ENCODE assay signal across 11 mouse cellular contexts in genomic region chr11:98707401-98708281, GRCm38 (mm10). TPM values are rescaled to one million over a fixed set of nuclear protein-coding genes. Genes with fewer than 3 reads are reported as not detected.
DNase-seq lines count a peak whose midpoint lies in the region; ATAC-seq and TF ChIP-seq lines count a peak whose summit lies in the region.
"Had no signal": no experiment of that assay in that cellular context is flagged by ENCODE, and none has a peak within 500 bp of the region (broad histone marks: within the 10 kb centered on the region; RNA-seq: fewer than 3 reads in every experiment).

No protein-coding gene starts in this region.

- ATAC-seq in neural tube, embryonic 13.5 days (ENCODE audit: low read depth) = no peak
- ATAC-seq in heart, postnatal 0 days (ENCODE audit: insufficient read depth, low read depth) = peak; percentile 48
- peak; percentile 16; the same call in 1 of the 2 replicates for ATAC-seq in stomach, embryonic 15.5 days (ENCODE audit: insufficient read depth, low FRiP score, low read depth)
- ATAC-seq: Patski had no signal

- no peaks in the 10 kb centered on the region for H3K9me3 ChIP-seq in neural tube, embryonic 13.5 days
- H3K9me3 ChIP-seq in heart, postnatal 0 days (replicated peaks; ENCODE audit: control insufficient read depth, low read length) = no peaks in the 10 kb centered on the region
- no peaks in the 10 kb centered on the region for H3K9me3 ChIP-seq in stomach, embryonic 15.5 days
- H3K9me3 ChIP-seq in forebrain, embryonic 10.5 days = no peaks in the 10 kb centered on the region
- H3K9me3 ChIP-seq: hindbrain, embryonic 10.5 days had no signal

- no peaks in the 10 kb centered on the region for H3K27me3 ChIP-seq in neural tube, embryonic 13.5 days
- no peaks in the 10 kb centered on the region for H3K27me3 ChIP-seq in heart, postnatal 0 days (ENCODE audit: control insufficient read depth, insufficient read depth, low read length)
- H3K27me3 ChIP-seq in stomach, embryonic 15.5 days (replicated peaks) = no peaks in the 10 kb centered on the region
- H3K27me3 ChIP-seq in forebrain, embryonic 10.5 days (ENCODE audit: poor library complexity, severe bottlenecking) = no peaks in the 10 kb centered on the region
- H3K27me3 ChIP-seq: Patski had no signal

- H3K4me1 ChIP-seq in neural tube, embryonic 13.5 days (replicated peaks) = peaks cover 7% of the 10 kb centered on the region; the same call in 1 of the 2 replicates
- peaks cover 21% of the 10 kb centered on the region for H3K4me1 ChIP-seq in heart, postnatal 0 days (ENCODE audit: control insufficient read depth, insufficient read depth)
- H3K4me1 ChIP-seq in stomach, embryonic 15.5 days = peaks cover 28% of the 10 kb centered on the region
- no peaks in the 10 kb centered on the region for H3K4me1 ChIP-seq in forebrain, embryonic 10.5 days
- H3K4me1 ChIP-seq: hindbrain, embryonic 10.5 days had no signal

- H3K4me2 ChIP-seq in neural tube, embryonic 13.5 days = no peak overlapping the region
- 0 out of 2 replicates have a peak overlapping the region, but pooled peaks have one; percentile 12 for H3K4me2 ChIP-seq in heart, postnatal 0 days (ENCODE audit: low read depth, low read length)
- H3K4me2 ChIP-seq in stomach, embryonic 15.5 days = no peak overlapping the region

- H3K27ac ChIP-seq in neural tube, embryonic 13.5 days (replicated peaks) = peak overlapping the region; percentile 33; the same call in 1 of the 2 replicates
- peak overlapping the region; percentile 75 for H3K27ac ChIP-seq in heart, postnatal 0 days (ENCODE audit: low read depth)
- H3K27ac ChIP-seq in stomach, embryonic 15.5 days = peak overlapping the region; percentile 69
- H3K27ac ChIP-seq in forebrain, embryonic 10.5 days = no peak overlapping the region
- H3K27ac ChIP-seq: hindbrain, embryonic 10.5 days had no signal

- no peak for DNase-seq in neural tube, embryonic 10.5 days (ENCODE audit: extremely low spot score, low spot score)
- DNase-seq in heart, postnatal 0 days (ENCODE audit: low spot score) = peak; percentile 76
- DNase-seq in kidney, postnatal 4 days = peak; percentile 82 to 89
- DNase-seq in forebrain, embryonic 10.5 days (ENCODE audit: extremely low spot score, low spot score) = no peak
- no peak for DNase-seq in cerebellum, postnatal 25 days
- DNase-seq in left cerebral cortex, postnatal 36 days (ENCODE audit: low spot score in 2 of 2) = no peak

- TF ChIP-seq EP300 in heart, postnatal 0 days (IDR thresholded peaks at IDR 0.05; ENCODE audit: low read depth) = no peak

- intact Hi-C loops in left cerebral cortex, postnatal 36 days (cut with DNase I) = loop anchor here (10.0 kb wide), 1 partner anchor 197 kb away; the partner anchor contains the start of gene Cdc6

- H3K9ac ChIP-seq in neural tube, embryonic 13.5 days = no peak overlapping the region
- no peak overlapping the region for H3K9ac ChIP-seq in heart, postnatal 0 days (replicated peaks; ENCODE audit: low read depth, low read length)
- no peak overlapping the region for H3K9ac ChIP-seq in stomach, embryonic 15.5 days

- H3K4me3 ChIP-seq in neural tube, embryonic 13.5 days = no peak overlapping the region
- H3K4me3 ChIP-seq in heart, postnatal 0 days (ENCODE audit: low read depth, low read length) = no peak overlapping the region
- no peak overlapping the region for H3K4me3 ChIP-seq in stomach, embryonic 15.5 days (replicated peaks)
- no peak overlapping the region for H3K4me3 ChIP-seq in forebrain, embryonic 10.5 days
- H3K4me3 ChIP-seq: hindbrain, embryonic 10.5 days had no signal

- TF ChIP-seq CTCF in heart, postnatal 0 days (IDR thresholded peaks at IDR 0.05; ENCODE audit: low read depth) = no peak

- H3K36me3 ChIP-seq in neural tube, embryonic 13.5 days = peaks cover 87% of the 10 kb centered on the region
- H3K36me3 ChIP-seq in heart, postnatal 0 days (replicated peaks; ENCODE audit: control insufficient read depth, insufficient read depth, low read length) = peaks cover 45% of the 10 kb centered on the region
- H3K36me3 ChIP-seq in stomach, embryonic 15.5 days = peaks cover 34% of the 10 kb centered on the region
- H3K36me3 ChIP-seq in forebrain, embryonic 10.5 days (replicated peaks) = peaks cover 82% of the 10 kb centered on the region

- WGBS in neural tube, embryonic 13.5 days = 85% methylated on average over 22 of the region's 22 CpGs
- WGBS in heart, postnatal 0 days = 68% methylated on average over 22 of the region's 22 CpGs
- WGBS in stomach, embryonic 15.5 days = 74% methylated on average over 22 of the region's 22 CpGs
- WGBS in forebrain, embryonic 10.5 days = 96% methylated on average over 22 of the region's 22 CpGs

RNA-seq across cellular contexts. Expression of gene Csf3, which starts 6.6 kb away (rescaled TPM):
- not detected in 2 replicates for polyA plus RNA-seq in neural tube, embryonic 13.5 days (2015; fragmentation: Nextera tagmentation; extraction: Ambion mirVana)
- 0.23 TPM in 1 of 2 replicates, not detected in the other for total RNA-seq in heart, postnatal 0 days (2014; rRNA removed; ENCODE audit: low replicate concordance)
- not detected in 2 replicates for polyA plus RNA-seq in heart, postnatal 0 days (2015; fragmentation: Nextera tagmentation; extraction: Ambion mirVana)
- not detected in 2 replicates for polyA plus RNA-seq in stomach, embryonic 15.5 days (2015; fragmentation: Nextera tagmentation; extraction: Ambion mirVana)
- not detected in 2 replicates for polyA plus RNA-seq in forebrain, embryonic 10.5 days (2016; fragmentation: Nextera tagmentation; extraction: Ambion mirVana)
- not detected for total RNA-seq in left cerebral cortex, postnatal 36 days (2021)
- total RNA-seq: common myeloid progenitor, adult 5-6 weeks had no signal
- polyA plus RNA-seq: hindbrain, embryonic 10.5 days had no signal

RNA-seq across cellular contexts. Expression of gene Med24, which starts 21.6 kb away (rescaled TPM):
- polyA plus RNA-seq in neural tube, embryonic 13.5 days (2015; fragmentation: Nextera tagmentation; extraction: Ambion mirVana) = 62.3 and 69.1 TPM in 2 replicates
- total RNA-seq in heart, postnatal 0 days (2014; rRNA removed; ENCODE audit: low replicate concordance) = 39.9 and 48.0 TPM in 2 replicates
- polyA plus RNA-seq in heart, postnatal 0 days (2015; fragmentation: Nextera tagmentation; extraction: Ambion mirVana) = 21.9 and 23.3 TPM in 2 replicates
- 36.4 and 39.7 TPM in 2 replicates for polyA plus RNA-seq in stomach, embryonic 15.5 days (2015; fragmentation: Nextera tagmentation; extraction: Ambion mirVana)
- 69.7 and 77.3 TPM in 2 replicates for polyA plus RNA-seq in forebrain, embryonic 10.5 days (2016; fragmentation: Nextera tagmentation; extraction: Ambion mirVana)
- 100 to 1,000 TPM; 123 to 133 TPM for total RNA-seq in left cerebral cortex, postnatal 36 days (2021)

RNA-seq across cellular contexts. Expression of gene Psmd3, which starts 25.3 kb away (rescaled TPM):
- polyA plus RNA-seq in neural tube, embryonic 13.5 days (2015; fragmentation: Nextera tagmentation; extraction: Ambion mirVana) = 177 and 181 TPM in 2 replicates
- total RNA-seq in heart, postnatal 0 days (2014; rRNA removed; ENCODE audit: low replicate concordance) = 96.4 and 130 TPM in 2 replicates
- polyA plus RNA-seq in heart, postnatal 0 days (2015; fragmentation: Nextera tagmentation; extraction: Ambion mirVana) = 134 and 147 TPM in 2 replicates
- 180 and 190 TPM in 2 replicates for polyA plus RNA-seq in stomach, embryonic 15.5 days (2015; fragmentation: Nextera tagmentation; extraction: Ambion mirVana)
- 255 and 259 TPM in 2 replicates for polyA plus RNA-seq in forebrain, embryonic 10.5 days (2016; fragmentation: Nextera tagmentation; extraction: Ambion mirVana)
- total RNA-seq in left cerebral cortex, postnatal 36 days (2021) = 100 to 1,000 TPM; 131 to 145 TPM

RNA-seq across cellular contexts. Expression of gene Thra, which starts 32.8 kb away (rescaled TPM):
- 89.5 and 94.4 TPM in 2 replicates for polyA plus RNA-seq in neural tube, embryonic 13.5 days (2015; fragmentation: Nextera tagmentation; extraction: Ambion mirVana)
- 188 and 234 TPM in 2 replicates for total RNA-seq in heart, postnatal 0 days (2014; rRNA removed; ENCODE audit: low replicate concordance)
- 40.8 and 44.0 TPM in 2 replicates for polyA plus RNA-seq in heart, postnatal 0 days (2015; fragmentation: Nextera tagmentation; extraction: Ambion mirVana)
- 42.7 and 44.7 TPM in 2 replicates for polyA plus RNA-seq in stomach, embryonic 15.5 days (2015; fragmentation: Nextera tagmentation; extraction: Ambion mirVana)
- polyA plus RNA-seq in forebrain, embryonic 10.5 days (2016; fragmentation: Nextera tagmentation; extraction: Ambion mirVana) = 9.5 and 10.9 TPM in 2 replicates
- total RNA-seq in left cerebral cortex, postnatal 36 days (2021) = 100 to 1,000 TPM; 718 to 779 TPM

RNA-seq across cellular contexts. Expression of gene Gsdma, which starts 43.5 kb away (rescaled TPM):
- polyA plus RNA-seq in neural tube, embryonic 13.5 days (2015; fragmentation: Nextera tagmentation; extraction: Ambion mirVana) = not detected in 2 replicates
- not detected in 2 replicates for total RNA-seq in heart, postnatal 0 days (2014; rRNA removed; ENCODE audit: low replicate concordance)
- polyA plus RNA-seq in heart, postnatal 0 days (2015; fragmentation: Nextera tagmentation; extraction: Ambion mirVana) = not detected in 2 replicates
- polyA plus RNA-seq in stomach, embryonic 15.5 days (2015; fragmentation: Nextera tagmentation; extraction: Ambion mirVana) = 0.18 and 0.80 TPM in 2 replicates
- polyA plus RNA-seq in forebrain, embryonic 10.5 days (2016; fragmentation: Nextera tagmentation; extraction: Ambion mirVana) = not detected in 2 replicates
- not detected for total RNA-seq in left cerebral cortex, postnatal 36 days (2021)

Comparison
In these comparisons a context has a peak if more than half of its experiments do, and no peak if none do; other contexts are left out.
1. DNase-seq: peak in heart, postnatal 0 days (single experiment) and kidney, postnatal 4 days (2 of 2); none in neural tube, embryonic 10.5 days (single experiment), forebrain, embryonic 10.5 days (single experiment), cerebellum, postnatal 25 days (0 of 2) and left cerebral cortex, postnatal 36 days (0 of 2).